Mouse (Mus musculus) heart, adult 2 months (tissue): ENCODE data around the gene Pfkfb2. TPM values are rescaled to one million over a fixed set of nuclear protein-coding genes. Genes with fewer than 3 reads are reported as not detected.

ENCODE experiments used
- DNase-seq, 2 experiments: peaks; one replicate each; pipeline ENCODE4 v3.0.0; 2021
- H3K27ac ChIP-seq: fragments of 200-600 bp; 2 replicates; pipeline ENCODE4 v1.8.1; 2022
- H3K27me3 ChIP-seq: fragments of 200-500 bp; 2 replicates; pipeline ENCODE4 v1.6.1; 2012; ENCODE audit warnings: mild to moderate bottlenecking, low read length, inconsistent platforms, mixed read lengths; ENCODE audit not compliant: control insufficient read depth, insufficient read depth
- H3K36me3 ChIP-seq: fragments of 200-500 bp; 2 replicates; pipeline ENCODE4 v1.6.1; 2012; ENCODE audit warnings: low read length, inconsistent platforms; ENCODE audit not compliant: control insufficient read depth, insufficient read depth
- H3K4me1 ChIP-seq: fragments of 200-500 bp; 2 replicates; pipeline ENCODE4 v1.6.1; 2011; ENCODE audit warnings: low read length; ENCODE audit not compliant: control insufficient read depth, insufficient read depth
- H3K4me3 ChIP-seq: fragments of 200-600 bp; 2 replicates; pipeline ENCODE4 v1.8.1; 2022
- H3K79me2 ChIP-seq: fragments of 200-500 bp; replicated peaks from 2 replicates; pipeline ENCODE4 v1.6.1; 2012; ENCODE audit warnings: mild to moderate bottlenecking, inconsistent platforms, low read length, moderate library complexity, mixed read lengths; ENCODE audit not compliant: control insufficient read depth, insufficient read depth
- H3K9ac ChIP-seq: fragments of 200-500 bp; 2 replicates; pipeline ENCODE4 v1.6.1; 2012; ENCODE audit warnings: low read depth, mild to moderate bottlenecking, control low read depth, inconsistent platforms, low read length, mixed read lengths
- CTCF ChIP-seq: fragments of 200-600 bp; IDR thresholded peaks from 2 replicates; pipeline ENCODE4 v1.8.1; 2022; ENCODE audit warnings: antibody characterized with exemption, mild to moderate bottlenecking, moderate library complexity
- EP300 ChIP-seq: fragments of 200-500 bp; IDR thresholded peaks from 2 replicates; pipeline ENCODE4 v1.6.1; 2011; ENCODE audit warnings: low read depth, low read length, control low read depth; ENCODE audit not compliant: insufficient read depth
- POLR2A ChIP-seq: fragments of 200-500 bp; IDR thresholded peaks from 2 replicates; pipeline ENCODE4 v1.6.1; 2011; ENCODE audit warnings: mild to moderate bottlenecking, low read depth, low read length, control low read depth; ENCODE audit not compliant: insufficient read depth
- WGBS: fragments of 180-500 bp; shearing (Covaris S2); methylation state at CpG from one replicate; pipeline ENCODE4 v1.1.7; 2018; 5-methylcytosine and 5-hydroxymethylcytosine counted together
- intact Hi-C: fragments of 180-260 bp; cut with DNase I; formaldehyde crosslinking; loops from one replicate; pipeline ENCODE4 v1.15.1; 2025
- polyA plus RNA-seq: library from polyadenylated mRNA; depleted of rRNA; stranded (reverse); fragments of >200 nt; gene quantifications from 2 replicates; pipeline ENCODE4 v1.2.3, GENCODE M21; 2012
- total RNA-seq, 2 experiments: library from RNA; stranded (reverse); gene quantifications; 2 replicates each; pipeline ENCODE4 v1.2.3; 2021

Gene Pfkfb2
- total and polyA plus RNA-seq, 3 experiments, result 31.9 to 96.6 (median 82.5) TPM

DNA sequence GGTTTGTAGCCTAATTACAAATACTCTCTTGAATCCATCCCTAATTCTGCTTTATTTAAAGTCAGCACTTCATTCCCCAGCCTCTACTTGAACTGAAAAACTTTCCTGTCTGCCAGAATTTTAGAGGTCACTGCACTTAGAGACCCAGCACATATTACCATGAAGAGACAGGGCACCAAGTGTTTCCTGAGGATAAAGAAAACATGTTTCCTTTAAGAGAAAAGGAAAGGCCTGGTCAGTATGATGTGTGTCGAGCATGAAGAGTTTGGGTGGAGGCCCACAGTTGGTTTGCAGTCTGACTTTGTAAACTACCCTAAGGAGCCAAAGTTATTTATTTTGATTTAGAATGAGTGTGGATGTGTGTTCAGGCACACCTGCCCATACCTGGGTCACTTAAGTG, 983 bp downstream of the Pfkfb2 start:
- H3K4me1 ChIP-seq, result no peaks in the 10 kb centered on the region
- no peak for DNase-seq
- 44% methylated on average over 1 of the region's 1 CpGs for WGBS
- H3K27me3 ChIP-seq, result no peaks in the 10 kb centered on the region
- H3K36me3 ChIP-seq, result peaks cover 3% of the 10 kb centered on the region; the same call in 1 of the 2 replicates
- H3K4me3 ChIP-seq, result no peak overlapping the region
- no peak overlapping the region for H3K9ac ChIP-seq
- no peak overlapping the region for H3K27ac ChIP-seq
- intact Hi-C loops, result no loop called here
- H3K79me2 ChIP-seq, result no peaks in the 10 kb centered on the region
- TF ChIP-seq POLR2A (no peak), CTCF (no peak), EP300 (no peak)

DNA sequence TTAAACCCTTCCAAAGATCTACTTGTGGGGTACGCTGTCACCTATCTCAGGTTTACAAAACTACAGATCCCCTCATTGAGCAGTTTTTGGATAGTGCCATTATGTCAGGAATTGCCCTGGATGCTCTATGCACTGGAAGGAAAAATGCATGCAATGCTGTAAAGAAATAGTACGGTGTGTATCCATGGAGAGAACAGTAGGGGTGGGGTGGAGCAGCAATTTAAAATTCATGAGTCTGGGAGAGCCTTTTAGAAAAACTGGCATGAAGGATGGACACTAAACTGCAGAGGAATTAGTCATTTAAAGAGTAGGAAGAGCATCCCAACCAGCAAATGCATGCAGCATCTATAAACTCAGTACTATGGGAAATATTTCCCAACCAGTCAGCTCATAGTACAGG, 2.7 kb downstream of the Pfkfb2 start:
- no peaks in the 10 kb centered on the region for H3K4me1 ChIP-seq
- intact Hi-C loops, result no loop called here
- H3K79me2 ChIP-seq, result no peaks in the 10 kb centered on the region
- peaks cover 3% of the 10 kb centered on the region; the same call in 1 of the 2 replicates for H3K36me3 ChIP-seq
- no peak for TF ChIP-seq CTCF
- no peak for TF ChIP-seq EP300
- no peak for TF ChIP-seq POLR2A
- no peak for DNase-seq
- H3K27me3 ChIP-seq, result no peaks in the 10 kb centered on the region
- WGBS, result 99% methylated on average over 2 of the region's 2 CpGs
- H3K4me3 ChIP-seq, result no peak overlapping the region
- no peak overlapping the region for H3K9ac ChIP-seq
- no peak overlapping the region for H3K27ac ChIP-seq

DNA sequence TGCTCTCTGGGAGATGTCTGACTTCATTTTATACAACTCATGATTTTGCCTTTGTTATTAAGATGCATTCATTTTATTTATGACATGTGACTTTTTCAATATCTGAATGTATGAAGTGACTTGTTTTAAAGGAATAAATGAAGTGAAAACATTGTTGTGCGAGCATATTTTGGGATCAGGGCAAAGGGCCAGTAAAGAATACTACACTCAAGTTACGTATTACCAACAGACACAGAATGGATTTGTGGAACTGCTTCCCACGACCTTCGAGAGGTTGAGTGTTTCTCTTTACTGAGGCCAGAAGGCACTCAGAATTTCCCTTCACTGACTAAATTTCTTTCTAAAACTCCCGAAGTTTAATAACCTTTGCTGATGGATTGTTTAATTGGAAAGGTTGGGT, 4.8 kb downstream of the Pfkfb2 start:
- intact Hi-C loops, result no loop called here
- 73% methylated on average over 5 of the region's 5 CpGs for WGBS
- Histone ChIP-seq H3K9ac (no peak overlapping the region), H3K4me3 (no peak overlapping the region), H3K27ac (no peak overlapping the region), H3K36me3 (peaks cover 10% of the 10 kb centered on the region; the same call in 1 of the 2 replicates), H3K4me1 (no peaks in the 10 kb centered on the region), H3K79me2 (no peaks in the 10 kb centered on the region), H3K27me3 (no peaks in the 10 kb centered on the region)
- DNase-seq, result no peak
- TF ChIP-seq CTCF, result no peak
- TF ChIP-seq POLR2A, result no peak
- TF ChIP-seq EP300, result no peak

DNA sequence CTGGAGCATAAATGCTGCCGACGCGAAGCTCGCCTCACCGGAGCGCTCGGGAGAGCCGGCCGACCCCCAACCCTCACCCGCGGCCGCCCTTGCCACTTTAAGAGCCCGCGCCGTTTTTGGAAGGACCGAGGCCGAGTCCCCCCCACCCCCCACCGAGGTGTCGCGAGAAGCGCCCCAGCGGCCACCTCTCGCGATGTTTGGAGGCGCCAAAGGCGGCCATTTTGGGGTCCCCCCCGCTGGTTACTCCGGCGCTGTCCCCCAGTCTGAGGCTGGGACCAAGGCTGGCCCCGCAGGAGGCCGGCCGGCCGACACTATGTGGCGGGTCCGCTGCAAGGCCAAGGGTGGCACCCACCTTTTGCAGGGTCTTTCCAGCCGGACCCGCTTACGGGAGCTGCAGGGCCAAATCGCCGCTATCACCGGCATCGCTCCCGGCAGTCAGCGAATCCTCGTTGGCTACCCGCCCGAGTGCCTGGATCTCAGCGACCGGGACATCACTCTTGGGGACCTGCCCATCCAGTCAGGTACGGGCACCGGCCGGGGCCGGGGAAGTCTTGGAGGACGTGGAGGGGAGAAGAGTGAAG, 11.7 kb downstream of the Pfkfb2 start, which contains the start of gene Yod1:
Gene Yod1, plus strand, starts transcription at position 37 of the 581 bp plus-strand sequence.
- H3K36me3 ChIP-seq, result peaks cover 17% of the 10 kb centered on the region
- intact Hi-C loops, result loop anchor here (10.0 kb wide), 1 partner anchor 377 kb away; the partner anchor contains the start of gene Mapkapk2
- peaks cover 4% of the 10 kb centered on the region for H3K4me1 ChIP-seq
- peak; percentile 92 to 94 for DNase-seq
- peak within 1 kb of the TSS; percentile 95 for H3K9ac ChIP-seq
- WGBS, result under 1% methylated on average over 54 of the region's 54 CpGs
- peak within 1 kb of the TSS; percentile 96 for H3K27ac ChIP-seq
- TF ChIP-seq EP300, result no peak
- TF ChIP-seq POLR2A, result peak; percentile 66
- TF ChIP-seq CTCF, result no peak
- H3K27me3 ChIP-seq, result no peaks in the 10 kb centered on the region
- peak within 1 kb of the TSS; percentile 89 for H3K4me3 ChIP-seq
- no peaks in the 10 kb centered on the region; the same call in 1 of the 2 replicates for H3K79me2 ChIP-seq

DNA sequence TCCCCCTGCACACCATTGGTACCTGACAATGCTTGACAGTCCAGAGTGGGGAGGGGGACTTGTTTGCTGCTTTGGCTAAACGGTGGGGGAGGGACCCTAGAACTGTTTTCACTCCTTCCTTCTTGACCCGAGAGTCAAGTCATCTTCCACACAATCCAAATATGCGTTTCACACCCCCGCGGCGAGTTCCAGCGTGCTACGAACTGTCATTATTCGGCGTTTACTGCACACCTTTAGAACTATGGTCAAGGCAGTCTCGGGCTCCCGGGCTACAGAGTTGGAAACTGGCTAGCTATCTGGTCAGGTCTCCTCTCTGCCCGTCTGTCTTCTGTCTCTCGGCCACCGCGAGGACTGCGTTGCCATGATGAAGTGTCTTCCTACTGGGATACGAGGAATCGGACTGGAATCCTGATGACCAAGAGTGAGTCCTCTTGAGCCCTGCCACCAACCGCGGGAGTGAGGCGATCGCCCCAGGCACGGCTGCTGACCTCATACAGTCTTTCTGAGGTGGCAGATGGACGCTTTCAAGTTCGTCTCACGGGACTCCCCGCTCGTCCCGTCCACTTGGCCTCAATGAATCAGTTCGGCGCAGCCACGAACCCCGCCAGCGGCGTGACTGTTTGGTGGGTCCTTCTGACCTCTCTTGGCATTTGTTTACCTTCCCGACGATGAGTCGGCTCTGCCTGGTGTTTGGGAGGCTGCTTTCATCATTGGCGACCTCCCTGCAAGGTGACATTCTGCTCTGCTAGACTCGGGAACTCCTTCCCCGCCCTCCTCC, 12.4 kb downstream of the Pfkfb2 start:
- under 1% methylated on average over 42 of the region's 42 CpGs for WGBS
- Histone ChIP-seq H3K27me3 (no peaks in the 10 kb centered on the region), H3K36me3 (peaks cover 19% of the 10 kb centered on the region), H3K4me3 (peak overlapping the region; percentile 89), H3K9ac (peak overlapping the region; percentile 91), H3K27ac (peak overlapping the region; percentile 96), H3K4me1 (peaks cover 4% of the 10 kb centered on the region), H3K79me2 (no peaks in the 10 kb centered on the region; the same call in 1 of the 2 replicates)
- DNase-seq, result no peak
- intact Hi-C loops, result loop anchor here (10.0 kb wide), 1 partner anchor 378 kb away; the partner anchor contains the start of gene Mapkapk2
- TF ChIP-seq CTCF (no peak), EP300 (no peak), POLR2A (no peak)

DNA sequence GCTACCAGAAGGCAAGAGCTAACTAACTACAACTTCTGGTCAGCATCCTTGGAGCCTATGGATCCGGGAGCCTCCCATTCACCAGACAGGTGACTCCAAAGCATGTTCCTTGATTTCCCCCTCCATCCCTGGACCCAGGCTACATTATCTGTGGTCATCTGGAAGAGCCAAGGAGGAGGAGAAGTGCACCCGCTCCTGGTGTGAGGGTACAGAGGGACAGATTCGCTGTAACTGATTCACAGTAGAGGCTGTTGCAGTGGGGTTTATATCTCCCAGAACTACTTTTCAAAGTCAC, 12.9 kb downstream of the Pfkfb2 start:
- Histone ChIP-seq H3K27ac (peak overlapping the region; percentile 96), H3K9ac (peak overlapping the region; percentile 91), H3K4me3 (peak overlapping the region; percentile 89), H3K79me2 (no peaks in the 10 kb centered on the region; the same call in 1 of the 2 replicates), H3K27me3 (no peaks in the 10 kb centered on the region), H3K4me1 (peaks cover 4% of the 10 kb centered on the region), H3K36me3 (peaks cover 24% of the 10 kb centered on the region)
- DNase-seq, result no peak
- 0% methylated on average over 3 of the region's 3 CpGs for WGBS
- intact Hi-C loops, result loop anchor here (10.0 kb wide), 1 partner anchor 379 kb away; the partner anchor contains the start of gene Mapkapk2
- TF ChIP-seq EP300 (no peak), POLR2A (no peak), CTCF (no peak)
